Mouse (Mus musculus) liver, embryonic 15.5 days (tissue): ENCODE measurements around the gene Ccser1. TPM values are rescaled to one million over a fixed set of nuclear protein-coding genes. Genes with fewer than 3 reads are reported as not detected.

Experiments
- ATAC-seq: fragments of 200-750 bp; cut with Nextera tagmentation; 2 replicates; pipeline ENCODE4 v1.8.0; 2017; ENCODE audit warnings: moderate number of reproducible peaks, mild to moderate bottlenecking, moderate library complexity; ENCODE audit not compliant: insufficient read depth
- H3K27ac ChIP-seq: fragments of 300-500 bp; sonication (generic); replicated peaks from 2 replicates; pipeline ENCODE4 v1.5.1; 2015; ENCODE audit warnings: mild to moderate bottlenecking, inconsistent platforms
- H3K27me3 ChIP-seq: fragments of 300-500 bp; sonication (generic); 2 replicates; pipeline ENCODE4 v1.6.1; 2015; ENCODE audit warnings: mild to moderate bottlenecking, inconsistent platforms
- H3K36me3 ChIP-seq: fragments of 300-500 bp; sonication (generic); replicated peaks from 2 replicates; pipeline ENCODE4 v1.6.1; 2015; ENCODE audit warnings: moderate library complexity, mild to moderate bottlenecking, inconsistent platforms
- H3K4me1 ChIP-seq: fragments of 300-500 bp; sonication (generic); replicated peaks from 2 replicates; pipeline ENCODE4 v1.6.1; 2015; ENCODE audit warnings: inconsistent platforms
- H3K4me2 ChIP-seq: fragments of 300-500 bp; sonication (generic); 2 replicates; pipeline ENCODE4 v1.6.1; 2015; ENCODE audit warnings: moderate library complexity, mild to moderate bottlenecking, inconsistent platforms
- H3K4me3 ChIP-seq: fragments of 300-500 bp; sonication (generic); replicated peaks from 2 replicates; pipeline ENCODE4 v1.5.1; 2015; ENCODE audit warnings: mild to moderate bottlenecking, inconsistent platforms
- H3K9ac ChIP-seq: fragments of 300-500 bp; sonication (generic); 2 replicates; pipeline ENCODE4 v1.6.1; 2015; ENCODE audit warnings: moderate library complexity, mild to moderate bottlenecking, inconsistent platforms
- H3K9me3 ChIP-seq: fragments of 300-500 bp; sonication (generic); replicated peaks from 2 replicates; pipeline ENCODE4 v1.6.1; 2016; ENCODE audit warnings: inconsistent platforms
- WGBS: fragments of 180-500 bp; shearing (Covaris S2); methylation state at CpG from one replicate; pipeline ENCODE4 v1.1.7; 2015; ENCODE audit warnings: mixed read lengths; ENCODE audit not compliant: insufficient replicate concordance; 5-methylcytosine and 5-hydroxymethylcytosine counted together
- polyA plus RNA-seq: library from polyadenylated mRNA; unstranded; fragments of >200 nt; fragmentation: Nextera tagmentation; extraction: Ambion mirVana; gene quantifications from 2 replicates; pipeline ENCODE4 v1.2.1, GENCODE M21; 2015

The Ccser1 gene
- polyA plus RNA-seq, 1 experiment from 2014 or later: 0.23 TPM

GRCm38 (mm10) chr6:61432703-61433102, 252.6 kb downstream of the Ccser1 start:
- no peaks in the 10 kb centered on the region for H3K36me3 ChIP-seq

GRCm38 (mm10) chr6:61438165-61438564, 258.0 kb downstream of the Ccser1 start:
- Histone ChIP-seq H3K27me3 (no peaks in the 10 kb centered on the region), H3K9me3 (no peaks in the 10 kb centered on the region), H3K36me3 (no peaks in the 10 kb centered on the region), H3K4me2 (no peak overlapping the region), H3K27ac (no peak overlapping the region), H3K4me1 (no peaks in the 10 kb centered on the region), H3K9ac (no peak overlapping the region), H3K4me3 (no peak overlapping the region)
- ATAC-seq: no peak

More at GRCm38 (mm10) chr6:61432703-61433102, 252.6 kb downstream of the Ccser1 start:
- Histone ChIP-seq H3K9ac (no peak overlapping the region), H3K27ac (no peak overlapping the region), H3K4me1 (no peaks in the 10 kb centered on the region), H3K9me3 (no peaks in the 10 kb centered on the region), H3K4me2 (no peak overlapping the region), H3K4me3 (no peak overlapping the region), H3K27me3 (no peaks in the 10 kb centered on the region)
- no peak for ATAC-seq
- 42% methylated on average over 3 of the region's 3 CpGs for WGBS

GRCm38 (mm10) chr6:61471371-61472152, 291.4 kb downstream of the Ccser1 start:
- 65% methylated on average over 2 of the region's 2 CpGs for WGBS
- ATAC-seq: no peak
- no peak overlapping the region for H3K4me3 ChIP-seq

GRCm38 (mm10) chr6:61485336-61485735, 305.2 kb downstream of the Ccser1 start:
- no peak overlapping the region for H3K27ac ChIP-seq
- H3K9ac ChIP-seq: no peak overlapping the region
- H3K4me3 ChIP-seq: no peak overlapping the region
- no peak overlapping the region for H3K4me2 ChIP-seq
- no peaks in the 10 kb centered on the region for H3K36me3 ChIP-seq
- WGBS: 23% methylated on average over 3 of the region's 3 CpGs
- no peak for ATAC-seq
- H3K27me3 ChIP-seq: no peaks in the 10 kb centered on the region
- no peaks in the 10 kb centered on the region for H3K4me1 ChIP-seq
- H3K9me3 ChIP-seq: no peaks in the 10 kb centered on the region

More at GRCm38 (mm10) chr6:61471371-61472152, 291.4 kb downstream of the Ccser1 start:
- Histone ChIP-seq H3K4me1 (no peaks in the 10 kb centered on the region), H3K4me2 (no peak overlapping the region), H3K9me3 (no peaks in the 10 kb centered on the region), H3K36me3 (no peaks in the 10 kb centered on the region), H3K27me3 (no peaks in the 10 kb centered on the region), H3K9ac (no peak overlapping the region), H3K27ac (no peak overlapping the region)

GRCm38 (mm10) chr6:61491979-61492821, 312.1 kb downstream of the Ccser1 start:
- H3K4me3 ChIP-seq: no peak overlapping the region
- 62% methylated on average over 4 of the region's 4 CpGs for WGBS
- no peak for ATAC-seq
- no peaks in the 10 kb centered on the region for H3K27me3 ChIP-seq
- no peak overlapping the region for H3K4me2 ChIP-seq
- H3K27ac ChIP-seq: no peak overlapping the region
- no peaks in the 10 kb centered on the region for H3K4me1 ChIP-seq
- H3K36me3 ChIP-seq: no peaks in the 10 kb centered on the region
- no peak overlapping the region for H3K9ac ChIP-seq
- no peaks in the 10 kb centered on the region for H3K9me3 ChIP-seq

- Histone ChIP-seq H3K4me3 (no peak overlapping the region), H3K36me3 (no peaks in the 10 kb centered on the region), H3K4me2 (no peak overlapping the region), H3K9ac (no peak overlapping the region), H3K4me1 (no peaks in the 10 kb centered on the region), H3K27me3 (no peaks in the 10 kb centered on the region), H3K9me3 (no peaks in the 10 kb centered on the region), H3K27ac (no peak overlapping the region)
- ATAC-seq: no peak
- WGBS: 67% methylated on average over 5 of the region's 5 CpGs
Measured at GRCm38 (mm10) chr6:61493386-61493785, 313.3 kb downstream of the Ccser1 start.

- ATAC-seq: no peak
Measured at GRCm38 (mm10) chr6:61515310-61515709, 335.2 kb downstream of the Ccser1 start.

GRCm38 (mm10) chr6:61521587-61521986, 341.5 kb downstream of the Ccser1 start:
- 58% methylated on average over 2 of the region's 2 CpGs for WGBS
- Histone ChIP-seq H3K27me3 (no peaks in the 10 kb centered on the region), H3K9ac (no peak overlapping the region), H3K4me2 (no peak overlapping the region), H3K9me3 (no peaks in the 10 kb centered on the region), H3K36me3 (no peaks in the 10 kb centered on the region), H3K4me3 (no peak overlapping the region), H3K27ac (no peak overlapping the region), H3K4me1 (no peaks in the 10 kb centered on the region)
- no peak for ATAC-seq

More at GRCm38 (mm10) chr6:61515310-61515709, 335.2 kb downstream of the Ccser1 start:
- no peaks in the 10 kb centered on the region for H3K9me3 ChIP-seq
- no peak overlapping the region for H3K27ac ChIP-seq
- 40% methylated on average over 2 of the region's 2 CpGs for WGBS
- H3K4me3 ChIP-seq: no peak overlapping the region
- H3K4me2 ChIP-seq: no peak overlapping the region
- no peaks in the 10 kb centered on the region for H3K27me3 ChIP-seq
- H3K9ac ChIP-seq: no peak overlapping the region
- no peaks in the 10 kb centered on the region for H3K36me3 ChIP-seq
- H3K4me1 ChIP-seq: no peaks in the 10 kb centered on the region

GRCm38 (mm10) chr6:61522108-61522507, 342.0 kb downstream of the Ccser1 start:
- ATAC-seq: no peak
- H3K4me3 ChIP-seq: no peak overlapping the region
- H3K36me3 ChIP-seq: no peaks in the 10 kb centered on the region
- H3K9ac ChIP-seq: no peak overlapping the region
- no peaks in the 10 kb centered on the region for H3K27me3 ChIP-seq
- H3K9me3 ChIP-seq: no peaks in the 10 kb centered on the region
- H3K27ac ChIP-seq: no peak overlapping the region
- WGBS: 69% methylated on average over 3 of the region's 3 CpGs
- no peaks in the 10 kb centered on the region for H3K4me1 ChIP-seq
- H3K4me2 ChIP-seq: no peak overlapping the region

GRCm38 (mm10) chr6:61523748-61524493, 343.8 kb downstream of the Ccser1 start:
- no peak overlapping the region for H3K9ac ChIP-seq
- WGBS: 36% methylated on average over 14 of the region's 14 CpGs
- no peak overlapping the region for H3K4me3 ChIP-seq

GRCm38 (mm10) chr6:61540732-61541131, 360.6 kb downstream of the Ccser1 start:
- H3K27ac ChIP-seq: no peak overlapping the region
- H3K4me1 ChIP-seq: no peaks in the 10 kb centered on the region
- H3K9ac ChIP-seq: no peak overlapping the region
- no peaks in the 10 kb centered on the region for H3K36me3 ChIP-seq
- no peak for ATAC-seq
- H3K9me3 ChIP-seq: no peaks in the 10 kb centered on the region; the same call in 1 of the 2 replicates
- H3K4me2 ChIP-seq: no peak overlapping the region
- H3K4me3 ChIP-seq: no peak overlapping the region
- H3K27me3 ChIP-seq: no peaks in the 10 kb centered on the region

More at GRCm38 (mm10) chr6:61523748-61524493, 343.8 kb downstream of the Ccser1 start:
- Histone ChIP-seq H3K27me3 (no peaks in the 10 kb centered on the region), H3K36me3 (no peaks in the 10 kb centered on the region), H3K27ac (no peak overlapping the region), H3K4me2 (no peak overlapping the region), H3K9me3 (no peaks in the 10 kb centered on the region), H3K4me1 (no peaks in the 10 kb centered on the region)
- no peak for ATAC-seq
